Mouse (Mus musculus) G1E (cell line): ENCODE results near the gene Brip1. TPM values are rescaled to one million over a fixed set of nuclear protein-coding genes. Genes with fewer than 3 reads are reported as not detected.

Source experiments
- ATAC-seq: 2 replicates; pipeline ENCODE4 v1.8.0; 2016; ENCODE audit warnings: mild to moderate bottlenecking; ENCODE audit not compliant: insufficient number of reproducible peaks, poor library complexity, low FRiP score, severe bottlenecking; ENCODE audit errors: extremely low read depth
- DNase-seq: peaks from one replicate; pipeline ENCODE4 v3.0.0; 2012; ENCODE audit warnings: low spot score
- H3K27me3 ChIP-seq: 2 replicates; pipeline ENCODE4 v1.6.1; 2012; ENCODE audit warnings: mild to moderate bottlenecking, low read length, inconsistent platforms; ENCODE audit not compliant: insufficient read depth
- H3K36me3 ChIP-seq: replicated peaks from 2 replicates; pipeline ENCODE3; 2012; ENCODE audit warnings: mild to moderate bottlenecking, inconsistent platforms
- H3K4me1 ChIP-seq: 2 replicates; pipeline ENCODE4 v1.6.1; 2012; ENCODE audit warnings: low read depth, low read length, inconsistent platforms, mixed read lengths; ENCODE audit not compliant: insufficient read depth
- H3K4me3 ChIP-seq: 2 replicates; pipeline ENCODE4 v1.5.1; 2012; ENCODE audit warnings: low read depth, mild to moderate bottlenecking, inconsistent platforms, low read length, moderate library complexity, mixed read lengths
- H3K9me3 ChIP-seq: replicated peaks from 2 replicates; pipeline ENCODE4 v1.6.1; 2012; ENCODE audit warnings: inconsistent platforms
- CTCF ChIP-seq: IDR thresholded peaks from 2 replicates; pipeline ENCODE4 v1.5.1; 2012; ENCODE audit warnings: low read depth, low read length, inconsistent platforms, mixed read lengths
- GATA1 ChIP-seq: IDR thresholded peaks from 2 replicates; pipeline ENCODE4 v1.6.1; 2012; ENCODE audit warnings: borderline replicate concordance, low read length, inconsistent platforms, mixed read lengths
- GATA2 ChIP-seq: IDR thresholded peaks from 2 replicates; pipeline ENCODE4 v1.6.1; 2012; ENCODE audit warnings: low read depth, low read length, inconsistent platforms, borderline replicate concordance
- POLR2AphosphoS5 ChIP-seq: IDR thresholded peaks from 2 replicates; pipeline ENCODE4 v1.6.1; 2012; ENCODE audit warnings: low read depth, low read length, inconsistent platforms; ENCODE audit not compliant: insufficient replicate concordance
- TAL1 ChIP-seq: conservative IDR thresholded peaks from 2 replicates; pipeline ENCODE4 v1.6.1; 2012; ENCODE audit warnings: low read depth, low read length, inconsistent platforms, mixed read lengths
- polyA plus RNA-seq: library from polyadenylated mRNA; stranded (reverse); fragments of >175 nt; gene quantifications from 2 replicates; pipeline ENCODE4 v1.2.3, GENCODE M21; 2012
- total RNA-seq, 2 experiments: library from RNA; stranded (forward) in 1 of 2; stranded (reverse) in 1 of 2; fragments of 200-1000 nt in 1 of 2; fragments of >200 nt in 1 of 2; fragmentation: Nextera tagmentation in 1 of 2; gene quantifications; 2 replicates each; pipeline ENCODE4 v1.2.3; 2014 to 2017

The Brip1 gene
- total and polyA plus RNA-seq, 3 experiments: 1.1 to 23.0 (median 22.2) TPM

DNA sequence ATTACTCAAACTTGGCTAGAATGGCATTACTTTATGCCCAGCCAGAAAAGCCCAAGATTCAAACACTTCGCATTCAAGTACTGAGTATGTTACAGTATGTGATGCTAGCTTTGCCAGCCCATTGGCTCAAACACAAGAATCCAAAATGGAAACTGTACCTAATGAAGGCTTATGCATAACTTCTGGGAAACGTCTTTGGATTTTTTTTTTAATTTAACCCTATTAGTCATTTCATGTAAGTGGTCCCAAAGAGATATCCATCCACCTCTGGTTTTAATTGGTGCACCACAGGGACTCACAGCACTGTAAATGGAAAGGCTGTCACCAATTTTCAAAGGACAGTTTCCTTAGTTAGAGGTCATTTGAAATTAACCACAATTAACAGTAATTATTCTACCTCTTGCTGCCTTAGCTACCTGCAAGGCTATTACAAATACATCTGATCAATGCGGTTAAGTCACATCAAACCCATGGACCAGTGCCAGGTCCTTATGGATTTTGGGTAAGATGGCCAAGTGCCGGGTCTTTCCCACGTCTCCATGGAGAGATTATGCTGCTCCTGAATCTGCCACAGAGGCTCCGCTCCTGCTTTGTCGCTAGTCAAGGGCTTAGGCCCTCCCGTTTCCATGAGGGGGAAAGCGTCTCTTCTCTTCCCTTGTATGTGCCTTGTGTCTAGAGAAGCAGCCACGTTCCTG lies 192.6 kb downstream of the Brip1 start:
- no peaks in the 10 kb centered on the region for H3K9me3 ChIP-seq
- no peak for ATAC-seq
- TF ChIP-seq POLR2AphosphoS5 (no peak), TAL1 (no peak), CTCF (no peak), GATA1 (no peak), GATA2 (no peak)

More for the DNA sequence above, 192.6 kb downstream of the Brip1 start:
- DNase-seq: no peak
- Histone ChIP-seq H3K27me3 (peaks cover 14% of the 10 kb centered on the region), H3K36me3 (no peaks in the 10 kb centered on the region), H3K4me3 (no peak overlapping the region), H3K4me1 (no peaks in the 10 kb centered on the region; the same call in 1 of the 2 replicates)

Other genes starting within 250 kb of the Brip1 start
- gene Ints2, start 56.4 kb upstream of the Brip1 start, total RNA-seq (2014; fragmentation: Nextera tagmentation): 51.1 and 64.1 TPM in 2 replicates
- gene Ints2, start 56.4 kb upstream of the Brip1 start, total RNA-seq (2017): 40.2 and 44.3 TPM in 2 replicates
- gene Ints2, start 56.4 kb upstream of the Brip1 start, polyA plus RNA-seq: 1.8 and 6.0 TPM in 2 replicates
- gene Med13, start 156.4 kb upstream of the Brip1 start, total RNA-seq (2014; fragmentation: Nextera tagmentation): 124 and 160 TPM in 2 replicates
- gene Med13, start 156.4 kb upstream of the Brip1 start, total RNA-seq (2017): 60.1 and 74.2 TPM in 2 replicates
- gene Med13, start 156.4 kb upstream of the Brip1 start, polyA plus RNA-seq: 1.3 and 1.9 TPM in 2 replicates